Mouse (Mus musculus) CD4-positive naive resting alpha-beta T cell, adult 57 days (primary cell): Measurements from ENCODE around the gene B230219D22Rik. TPM values are rescaled to one million over a fixed set of nuclear protein-coding genes. Genes with fewer than 3 reads are reported as not detected.

Source experiments
- total RNA-seq: library from RNA; stranded (reverse); gene quantifications from one replicate; pipeline ENCODE4 v1.2.4, GENCODE M21; 2023

B230219D22Rik gene
- 24.9 TPM for total RNA-seq

DNA sequence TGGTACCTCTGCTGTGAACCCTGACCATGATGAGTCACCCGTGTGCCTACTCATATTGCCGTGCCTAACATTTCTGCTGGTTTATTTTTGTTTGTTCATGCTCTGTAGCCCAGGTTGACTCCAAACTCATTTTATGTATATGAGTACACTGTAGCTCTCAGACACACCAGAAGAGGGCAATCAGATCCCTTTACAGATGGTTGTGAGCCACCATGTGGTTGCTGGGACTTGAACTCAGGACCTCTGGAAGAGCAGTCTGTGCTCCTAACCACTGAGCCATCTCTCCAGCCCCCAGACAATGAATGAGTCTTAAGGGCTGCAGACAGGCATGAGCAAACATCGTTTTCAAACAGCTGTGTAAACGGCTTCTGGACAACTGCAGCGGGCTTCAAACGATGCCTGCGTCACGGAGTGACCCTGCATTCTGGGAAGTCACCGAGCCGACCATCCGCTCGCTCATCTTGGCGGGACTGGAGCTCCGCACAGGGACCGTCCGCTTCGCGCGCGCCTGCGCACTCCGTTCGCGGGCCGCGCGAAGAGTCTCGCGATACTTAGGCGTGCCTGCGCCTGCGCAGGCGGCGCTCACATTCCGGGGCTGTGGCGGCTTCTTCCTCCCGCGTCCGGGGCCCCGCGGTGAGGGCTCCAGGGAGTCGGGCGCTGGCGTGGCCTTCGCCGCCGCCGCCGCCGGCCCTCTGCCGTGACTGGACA lies at the start of gene B230219D22Rik:
B230219D22Rik (plus strand) TSS at position 590 of the 708 bp plus-strand sequence.

DNA sequence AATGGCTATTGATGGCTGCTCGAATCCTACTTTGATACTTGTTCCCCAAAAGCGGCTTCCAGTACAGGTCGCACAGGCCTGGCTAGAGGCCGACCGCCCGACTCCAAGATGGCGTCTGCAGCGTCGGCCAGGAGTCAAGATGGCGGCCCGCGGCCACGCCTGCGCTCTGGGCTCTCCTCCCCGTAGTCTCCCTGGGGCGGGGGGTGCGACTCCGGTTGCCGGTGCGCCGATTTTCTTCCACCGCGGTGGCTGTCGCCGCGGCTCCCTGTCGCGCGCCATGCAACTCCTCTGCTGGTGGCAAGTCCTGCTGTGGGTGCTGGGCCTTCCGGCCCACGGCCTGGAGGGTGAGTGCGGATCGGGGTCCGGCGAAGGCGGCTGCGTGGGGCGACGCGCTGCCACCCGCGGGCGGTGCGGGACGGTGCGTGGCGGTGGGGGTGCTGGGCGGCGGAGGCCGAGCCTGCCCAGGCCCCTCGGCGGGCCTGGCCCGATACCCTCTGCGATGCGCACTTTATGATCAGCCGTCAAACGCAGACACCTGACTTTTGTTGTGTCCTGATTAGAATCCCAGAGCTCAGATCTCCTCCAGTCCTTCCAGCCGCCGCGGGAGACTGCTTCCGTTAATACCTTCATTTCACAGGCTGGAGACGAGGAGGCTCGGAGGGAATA lies 21.7 kb downstream of the B230219D22Rik start, which contains the start of gene Txndc15:
Txndc15 (plus strand) TSS at position 150 of the 666 bp plus-strand sequence.

DNA sequence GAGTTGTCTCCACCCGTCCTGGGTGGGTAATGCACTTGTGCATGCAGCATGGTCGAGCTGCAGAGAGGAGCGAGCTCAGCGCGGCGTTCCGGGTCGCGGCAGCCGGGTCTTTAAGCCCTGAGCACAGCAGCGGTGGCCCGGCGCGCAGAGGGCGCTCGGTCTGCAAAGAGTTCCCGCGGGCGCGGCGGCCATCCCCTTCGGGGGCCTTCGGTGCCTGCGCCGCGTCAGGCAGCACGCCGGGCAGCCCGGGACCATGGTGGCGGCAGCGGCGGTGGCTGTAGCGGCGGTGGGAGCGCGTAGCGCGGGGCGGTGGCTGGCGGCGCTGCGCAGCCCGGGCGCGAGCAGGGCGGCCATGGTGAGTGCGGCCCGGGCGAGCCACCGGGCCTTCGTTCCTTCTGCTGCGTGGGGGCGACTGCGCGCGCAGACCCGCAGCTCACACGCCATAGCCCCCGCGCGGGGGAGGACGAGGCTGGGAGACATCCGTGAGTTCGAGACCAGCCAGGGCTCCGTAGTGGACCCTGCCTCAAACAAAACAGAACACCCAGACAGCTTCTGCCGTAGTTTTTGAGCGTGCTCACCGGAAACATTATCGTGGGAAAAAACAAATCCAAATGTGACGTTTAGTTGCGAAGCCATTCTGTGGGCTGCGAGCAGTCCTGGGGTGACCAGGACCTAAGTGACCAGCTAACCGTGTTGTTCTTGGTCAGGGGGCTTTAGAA lies 34.4 kb downstream of the B230219D22Rik start, which contains the start of gene Pcbd2:
Pcbd2 (plus strand) TSS at position 249 of the 719 bp plus-strand sequence.

Other genes with a start within 250 kb of the B230219D22Rik start
- gene Grk6, start 248.1 kb upstream of the B230219D22Rik start, total RNA-seq = 458 TPM
- gene Prr7, start 228.9 kb upstream of the B230219D22Rik start, total RNA-seq = 50.3 TPM
- 0.24 TPM for gene Dbn1, start 205.0 kb upstream of the B230219D22Rik start, total RNA-seq
- 11.0 TPM for gene Pdlim7, start 179.4 kb upstream of the B230219D22Rik start, total RNA-seq
- gene Dok3, start 163.8 kb upstream of the B230219D22Rik start, total RNA-seq = 15.6 TPM
- gene Ddx41, start 156.5 kb upstream of the B230219D22Rik start, total RNA-seq = 74.8 TPM
- 173 TPM for gene Fam193b, start 122.0 kb upstream of the B230219D22Rik start, total RNA-seq
- gene Tmed9, start 119.4 kb upstream of the B230219D22Rik start, total RNA-seq = 102 TPM
- 31.1 TPM for gene B4galt7, start 93.2 kb upstream of the B230219D22Rik start, total RNA-seq
- gene Caml, start 70.1 kb upstream of the B230219D22Rik start, total RNA-seq = 22.6 TPM
- gene Ddx46, start 58.1 kb upstream of the B230219D22Rik start, total RNA-seq = 96.7 TPM
- gene Txndc15, start 21.5 kb downstream of the B230219D22Rik start, total RNA-seq = 27.5 TPM
- 29.6 TPM for gene Pcbd2, start 34.2 kb downstream of the B230219D22Rik start, total RNA-seq
- gene Catsper3, start 91.4 kb downstream of the B230219D22Rik start, total RNA-seq = not detected
- not detected for gene Pitx1, start 143.1 kb downstream of the B230219D22Rik start, total RNA-seq